Mouse (Mus musculus) neural tube, embryonic 11.5 days (tissue): Measurements from ENCODE around the gene Ddhd1. TPM values are rescaled to one million over a fixed set of nuclear protein-coding genes. Genes with fewer than 3 reads are reported as not detected.

Experiments
- ATAC-seq: fragments of 200-750 bp; cut with Nextera tagmentation; 2 replicates; pipeline ENCODE4 v1.8.0; 2017; ENCODE audit warnings: moderate number of reproducible peaks, mild to moderate bottlenecking, moderate TSS enrichment, moderate library complexity; ENCODE audit not compliant: insufficient read depth, low FRiP score, low TSS enrichment
- DNase-seq: peaks from one replicate; pipeline ENCODE4 v3.0.0-alpha.2; 2015; ENCODE audit warnings: low spot score
- H3K27ac ChIP-seq: fragments of 300-500 bp; sonication (generic); 2 replicates; pipeline ENCODE4 v1.5.1; 2014; ENCODE audit warnings: low read depth, mild to moderate bottlenecking, low read length
- H3K27me3 ChIP-seq: fragments of 300-500 bp; sonication (generic); 2 replicates; pipeline ENCODE4 v1.6.1; 2014; ENCODE audit warnings: mild to moderate bottlenecking, low read length, mixed read lengths; ENCODE audit not compliant: control insufficient read depth, insufficient read depth
- H3K36me3 ChIP-seq: fragments of 300-500 bp; sonication (generic); 2 replicates; pipeline ENCODE4 v1.6.1; 2014; ENCODE audit warnings: mild to moderate bottlenecking, low read length, moderate library complexity, mixed read lengths; ENCODE audit not compliant: control insufficient read depth, insufficient read depth
- H3K4me1 ChIP-seq: fragments of 300-500 bp; sonication (generic); 2 replicates; pipeline ENCODE4 v1.6.1; 2014; ENCODE audit warnings: low read length, mixed read lengths; ENCODE audit not compliant: control insufficient read depth, insufficient read depth
- H3K4me2 ChIP-seq: fragments of 300-500 bp; sonication (generic); 2 replicates; pipeline ENCODE4 v1.6.1; 2014; ENCODE audit warnings: low read depth, mild to moderate bottlenecking, moderate library complexity
- H3K4me3 ChIP-seq: fragments of 300-500 bp; sonication (generic); 2 replicates; pipeline ENCODE4 v1.5.1; 2014; ENCODE audit warnings: low read depth, low read length
- H3K9ac ChIP-seq: fragments of 300-500 bp; sonication (generic); 2 replicates; pipeline ENCODE4 v1.6.1; 2014; ENCODE audit warnings: mild to moderate bottlenecking, low read length
- H3K9me3 ChIP-seq: fragments of 300-500 bp; sonication (generic); 2 replicates; pipeline ENCODE4 v1.6.1; 2016; ENCODE audit warnings: low read length; ENCODE audit not compliant: control insufficient read depth
- WGBS: fragments of 180-500 bp; shearing (Covaris S2); extraction: QIAGEN DNeasy Blood & Tissue Kit; methylation state at CpG from one replicate; pipeline ENCODE4 v1.1.7; 2014; 5-methylcytosine and 5-hydroxymethylcytosine counted together
- polyA plus RNA-seq: library from polyadenylated mRNA; unstranded; fragments of >200 nt; fragmentation: Nextera tagmentation; extraction: Ambion mirVana; gene quantifications from 2 replicates; pipeline ENCODE4 v1.2.1, GENCODE M21; 2014

Gene Ddhd1
- polyA plus RNA-seq, 1 experiment from 2014 or later: 17.0 TPM

- Histone ChIP-seq H3K36me3 (no peaks in the 10 kb centered on the region), H3K27ac (no peak overlapping the region), H3K9me3 (no peaks in the 10 kb centered on the region), H3K4me3 (no peak overlapping the region), H3K4me1 (peaks cover 3% of the 10 kb centered on the region; the same call in 1 of the 2 replicates), H3K9ac (no peak overlapping the region), H3K4me2 (no peak overlapping the region), H3K27me3 (no peaks in the 10 kb centered on the region)
- ATAC-seq: no peak
- no peak for DNase-seq
- 69% methylated on average over 5 of the region's 5 CpGs for WGBS
These were observed 19.2 kb downstream of the Ddhd1 start for GRCm38 (mm10) chr14:45638717-45639116.

GRCm38 (mm10) chr14:45635496-45635895, 22.4 kb downstream of the Ddhd1 start:
- Histone ChIP-seq H3K27ac (no peak overlapping the region), H3K4me1 (no peaks in the 10 kb centered on the region), H3K27me3 (no peaks in the 10 kb centered on the region), H3K36me3 (no peaks in the 10 kb centered on the region), H3K4me2 (no peak overlapping the region), H3K9me3 (no peaks in the 10 kb centered on the region), H3K9ac (no peak overlapping the region), H3K4me3 (no peak overlapping the region)
- ATAC-seq (no peak), DNase-seq (no peak)
- 91% methylated on average over 1 of the region's 1 CpGs for WGBS

GRCm38 (mm10) chr14:45632756-45633537, 25.0 kb downstream of the Ddhd1 start:
- Histone ChIP-seq H3K4me1 (no peaks in the 10 kb centered on the region), H3K4me3 (no peak overlapping the region), H3K36me3 (no peaks in the 10 kb centered on the region), H3K9ac (no peak overlapping the region), H3K27ac (no peak overlapping the region), H3K4me2 (no peak overlapping the region), H3K27me3 (no peaks in the 10 kb centered on the region), H3K9me3 (no peaks in the 10 kb centered on the region)
- DNase-seq (no peak), ATAC-seq (no peak)
- WGBS: 79% methylated on average over 4 of the region's 4 CpGs

GRCm38 (mm10) chr14:45630544-45630943, 27.4 kb downstream of the Ddhd1 start:
- Histone ChIP-seq H3K4me2 (no peak overlapping the region), H3K27ac (no peak overlapping the region), H3K36me3 (no peaks in the 10 kb centered on the region), H3K9me3 (no peaks in the 10 kb centered on the region), H3K9ac (no peak overlapping the region), H3K4me3 (no peak overlapping the region), H3K27me3 (no peaks in the 10 kb centered on the region), H3K4me1 (no peaks in the 10 kb centered on the region)
- ATAC-seq (no peak), DNase-seq (no peak)
- WGBS: 92% methylated on average over 5 of the region's 5 CpGs

- no peak for ATAC-seq
- no peak for DNase-seq
- H3K27ac ChIP-seq: no peak overlapping the region
- H3K4me1 ChIP-seq: no peaks in the 10 kb centered on the region
- no peaks in the 10 kb centered on the region for H3K9me3 ChIP-seq
- H3K36me3 ChIP-seq: no peaks in the 10 kb centered on the region
- no peaks in the 10 kb centered on the region for H3K27me3 ChIP-seq
- H3K9ac ChIP-seq: no peak overlapping the region
- 90% methylated on average over 1 of the region's 1 CpGs for WGBS
- H3K4me2 ChIP-seq: no peak overlapping the region
- H3K4me3 ChIP-seq: no peak overlapping the region
These were observed 28.0 kb downstream of the Ddhd1 start for GRCm38 (mm10) chr14:45629938-45630337.

GRCm38 (mm10) chr14:45618351-45618750, 39.6 kb downstream of the Ddhd1 start:
- H3K9me3 ChIP-seq: no peaks in the 10 kb centered on the region
- no peak for DNase-seq
- no peaks in the 10 kb centered on the region for H3K4me1 ChIP-seq
- 80% methylated on average over 6 of the region's 6 CpGs for WGBS
- H3K4me3 ChIP-seq: no peak overlapping the region
- no peak for ATAC-seq
- no peak overlapping the region for H3K27ac ChIP-seq
- no peak overlapping the region for H3K4me2 ChIP-seq
- no peaks in the 10 kb centered on the region for H3K27me3 ChIP-seq
- H3K9ac ChIP-seq: no peak overlapping the region
- no peaks in the 10 kb centered on the region for H3K36me3 ChIP-seq

GRCm38 (mm10) chr14:45616526-45616925, 41.4 kb downstream of the Ddhd1 start:
- DNase-seq (no peak), ATAC-seq (no peak)
- no peak overlapping the region for H3K27ac ChIP-seq
- H3K4me2 ChIP-seq: no peak overlapping the region
- no peaks in the 10 kb centered on the region for H3K27me3 ChIP-seq
- no peaks in the 10 kb centered on the region for H3K36me3 ChIP-seq
- no peak overlapping the region for H3K4me3 ChIP-seq
- no peaks in the 10 kb centered on the region for H3K9me3 ChIP-seq
- no peak overlapping the region for H3K9ac ChIP-seq
- 96% methylated on average over 5 of the region's 5 CpGs for WGBS
- no peaks in the 10 kb centered on the region for H3K4me1 ChIP-seq

- Histone ChIP-seq H3K9me3 (no peaks in the 10 kb centered on the region), H3K4me2 (no peak overlapping the region), H3K27me3 (no peaks in the 10 kb centered on the region), H3K9ac (no peak overlapping the region), H3K4me3 (no peak overlapping the region), H3K27ac (no peak overlapping the region), H3K36me3 (no peaks in the 10 kb centered on the region), H3K4me1 (no peaks in the 10 kb centered on the region)
- WGBS: 84% methylated on average over 2 of the region's 2 CpGs
- no peak for DNase-seq
- no peak for ATAC-seq
These were observed 42.2 kb downstream of the Ddhd1 start for GRCm38 (mm10) chr14:45615776-45616175.

GRCm38 (mm10) chr14:45614822-45615221, 43.1 kb downstream of the Ddhd1 start:
- no peaks in the 10 kb centered on the region for H3K9me3 ChIP-seq
- H3K4me1 ChIP-seq: no peaks in the 10 kb centered on the region
- no peak overlapping the region for H3K4me3 ChIP-seq
- WGBS: 60% methylated on average over 4 of the region's 4 CpGs
- peaks cover 2% of the 10 kb centered on the region; the same call in 1 of the 2 replicates for H3K36me3 ChIP-seq
- DNase-seq (no peak), ATAC-seq (no peak)
- H3K4me2 ChIP-seq: no peak overlapping the region
- no peak overlapping the region for H3K27ac ChIP-seq
- H3K9ac ChIP-seq: no peak overlapping the region
- no peaks in the 10 kb centered on the region for H3K27me3 ChIP-seq
